Mouse (Mus musculus): ENCODE measurements at regions not wholly inside any gene's neighbourhood (a gene's known extent, or its start where the extent isn't known, plus 50 kb on each side); places are given as distances from the start of the nearest gene placed in this dataset.

- peak; percentile 67 for DNase-seq (ENCODE audit: low read depth)
Observed at GRCm38 (mm10) chrY:4072666-4073065, 301.2 kb downstream of the Gm3376 start.

- DNase-seq (ENCODE audit: low read depth), result peak; percentile 15
Observed at GRCm38 (mm10) chrY:4073566-4073965, 302.1 kb downstream of the Gm3376 start.

Data from brain, embryonic 14.5 days (tissue).